Mouse (Mus musculus) liver, postnatal 0 days (tissue): ENCODE results near the gene Lcn9.

ENCODE experiments used
- CTCF ChIP-seq: sonication (generic); IDR thresholded peaks from 2 replicates; pipeline ENCODE4 v1.5.1; 2016; ENCODE audit warnings: antibody characterized with exemption, low read depth
- EP300 ChIP-seq: IDR thresholded peaks from 2 replicates; pipeline ENCODE4 v1.6.1; 2016; ENCODE audit warnings: antibody characterized with exemption, low read depth, mild to moderate bottlenecking

DNA sequence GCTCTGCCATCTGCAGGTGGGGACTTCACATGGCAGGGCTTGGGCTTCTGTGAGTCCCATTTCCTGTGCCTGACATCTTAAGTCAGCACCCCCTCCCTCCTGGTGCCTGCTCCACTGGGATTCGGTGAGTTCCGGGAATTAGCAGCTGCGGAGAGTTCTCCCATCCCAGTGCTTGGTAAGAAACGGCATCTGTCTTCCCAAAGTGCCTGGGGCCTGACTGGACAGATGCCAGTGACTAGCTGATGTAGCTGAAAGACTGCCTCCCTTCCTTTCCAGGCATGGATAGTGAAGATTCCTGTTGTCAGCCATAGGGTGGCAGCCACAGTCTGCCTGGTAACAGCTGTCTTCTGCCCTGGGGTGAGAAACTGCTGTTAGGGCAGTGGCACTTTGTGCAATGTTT is 42.5 kb downstream of the Lcn9 start:
- TF ChIP-seq CTCF (0 out of 2 replicates have a peak, but pooled peaks have one; percentile 9), EP300 (no peak)
